Mouse (Mus musculus): Measurements from ENCODE around the gene Imp4.

Imp4 gene

GRCm38 (mm10) chr1:34460061-34460441 is 20.4 kb downstream of the Imp4 start:
- DNase-seq (ENCODE audit: low spot score) = no peak

DNA sequence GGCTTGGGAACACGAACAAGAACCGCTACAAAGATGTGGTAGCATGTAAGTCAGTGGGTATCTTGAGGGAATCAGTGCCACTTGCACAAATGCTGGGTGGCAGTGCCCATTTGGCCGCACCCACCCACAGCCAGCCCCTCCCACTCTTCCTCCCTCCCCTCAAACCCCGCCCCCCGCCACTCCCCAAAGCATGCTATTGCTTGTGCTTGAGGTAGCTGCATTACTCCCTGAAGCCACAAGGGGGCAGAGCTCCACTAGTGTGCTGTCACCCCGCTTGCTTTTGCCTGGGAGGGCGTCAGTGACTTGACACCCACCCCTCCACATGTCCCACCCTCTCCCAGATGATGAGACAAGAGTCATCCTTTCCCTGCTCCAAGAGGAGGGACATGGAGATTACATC is 23.1 kb downstream of the Imp4 start:
- DNase-seq (ENCODE audit: low spot score) = no peak

GRCm38 (mm10) chr1:34464310-34464817 is 24.7 kb downstream of the Imp4 start:
- DNase-seq (ENCODE audit: low spot score) = no peak

GRCm38 (mm10) chr1:34465445-34465844 is 25.8 kb downstream of the Imp4 start:
- no peak for DNase-seq (ENCODE audit: low spot score)

GRCm38 (mm10) chr1:34468051-34468450 is 28.4 kb downstream of the Imp4 start:
- no peak for DNase-seq (ENCODE audit: low spot score)

- DNase-seq (ENCODE audit: low spot score) = no peak
These were observed 28.8 kb downstream of the Imp4 start for GRCm38 (mm10) chr1:34468500-34468899.

DNA sequence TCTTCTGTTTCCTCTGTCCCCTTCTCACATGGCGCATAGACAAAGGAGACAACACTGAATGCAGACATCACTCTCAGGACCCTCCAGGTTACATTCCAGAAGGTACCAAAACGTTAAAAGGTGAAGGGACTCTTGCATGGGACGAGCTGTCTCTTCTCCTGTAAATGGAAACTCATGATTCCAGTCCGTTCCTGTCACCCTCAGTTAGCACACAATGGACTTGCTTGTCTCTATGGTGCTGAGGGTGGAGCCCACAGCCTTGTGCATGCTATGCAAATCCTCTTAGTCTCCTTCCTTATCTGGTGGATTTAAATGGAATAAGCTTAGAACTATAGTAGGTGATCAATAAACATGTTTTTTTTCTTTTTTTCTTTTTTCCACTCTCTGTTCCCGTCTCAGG is 30.1 kb downstream of the Imp4 start:
- DNase-seq (ENCODE audit: low spot score) = no peak

DNA sequence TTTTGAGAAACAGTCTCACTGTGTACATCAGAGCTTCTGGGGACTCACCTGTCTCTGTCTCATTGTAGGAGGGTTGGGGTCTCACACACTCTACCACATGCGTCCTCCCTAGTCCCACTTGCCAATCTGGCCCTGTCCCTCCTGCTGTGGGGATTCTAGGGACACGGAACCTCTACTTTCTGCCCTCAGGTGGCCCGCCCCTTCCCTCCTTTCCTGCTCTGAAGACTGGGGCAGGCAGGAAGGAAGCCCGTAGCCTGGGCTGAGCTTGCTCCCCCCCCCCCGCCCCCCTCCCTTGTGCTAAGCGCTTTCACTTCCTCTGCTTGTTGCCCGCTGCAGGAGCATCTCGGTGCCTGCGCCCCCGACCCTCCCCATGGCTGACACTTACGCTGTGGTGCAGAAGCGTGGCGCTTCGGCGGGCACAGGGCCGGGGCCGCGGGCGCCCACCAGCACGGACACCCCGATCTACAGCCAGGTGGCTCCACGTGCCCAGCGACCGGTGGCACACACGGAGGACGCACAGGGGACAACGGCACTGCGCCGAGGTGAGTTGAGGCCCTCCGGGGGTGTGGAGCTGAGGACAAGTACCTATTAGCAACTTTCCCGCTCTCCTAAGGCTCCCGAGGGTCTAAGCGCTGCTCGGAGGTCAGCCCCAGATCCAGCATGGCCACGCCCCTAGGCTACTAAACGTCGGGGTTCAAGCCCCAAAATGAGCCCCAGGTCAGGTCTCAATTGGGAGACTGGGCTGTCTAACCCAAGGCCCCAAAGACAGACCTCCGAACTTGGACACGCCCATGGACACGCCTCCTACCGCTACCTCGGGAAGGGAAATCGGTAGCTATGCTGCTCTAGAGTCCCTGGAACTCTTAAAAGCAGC is 33.0 kb downstream of the Imp4 start:
- no peak for DNase-seq (ENCODE audit: low spot score)

GRCm38 (mm10) chr1:34478891-34479655 is 39.4 kb downstream of the Imp4 start:
- no peak for DNase-seq (ENCODE audit: low spot score)

GRCm38 (mm10) chr1:34480801-34481200 is 41.1 kb downstream of the Imp4 start:
- no peak for DNase-seq (ENCODE audit: low spot score)

DNA sequence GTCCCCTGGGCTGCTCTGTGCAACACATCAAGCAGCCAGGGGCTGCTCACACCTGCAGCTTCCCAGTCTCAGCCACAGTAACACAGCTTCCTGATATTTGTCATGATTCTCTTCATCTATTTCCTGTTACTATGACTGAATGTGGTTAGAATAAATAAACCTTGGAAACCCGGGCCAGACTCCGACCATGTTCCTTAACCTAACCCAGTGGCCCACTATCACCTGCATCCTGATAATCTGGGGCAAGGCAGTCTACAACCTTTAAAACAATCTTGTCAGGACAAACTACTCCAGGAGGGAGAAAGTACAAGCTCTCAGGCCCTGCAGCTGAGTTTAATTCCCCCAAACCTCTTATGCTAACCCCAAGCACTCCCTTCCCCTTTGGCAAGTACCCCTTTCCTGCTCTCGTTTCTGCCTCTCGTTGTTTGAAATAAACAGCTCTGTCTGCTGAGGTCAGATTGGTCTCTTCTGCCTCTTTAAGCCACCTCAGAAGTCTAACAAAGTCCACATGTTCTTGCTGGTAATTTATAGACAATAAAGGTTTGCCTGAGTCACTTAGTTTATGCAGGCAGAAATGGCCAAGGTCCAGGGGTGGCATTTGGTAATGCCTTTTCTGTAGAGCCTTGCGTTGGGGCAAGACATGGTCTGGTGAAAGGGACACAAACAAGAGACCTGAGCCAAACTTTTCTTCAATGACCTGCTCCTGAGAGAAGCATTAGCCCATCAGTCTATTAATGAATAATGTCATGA is 42.4 kb downstream of the Imp4 start:
- DNase-seq (ENCODE audit: low spot score) = no peak

GRCm38 (mm10) chr1:34484470-34484869 is 44.8 kb downstream of the Imp4 start:
- no peak for DNase-seq (ENCODE audit: low spot score)

- no peak for DNase-seq (ENCODE audit: low spot score)
These were observed 46.0 kb downstream of the Imp4 start for GRCm38 (mm10) chr1:34485461-34486188.

DNA sequence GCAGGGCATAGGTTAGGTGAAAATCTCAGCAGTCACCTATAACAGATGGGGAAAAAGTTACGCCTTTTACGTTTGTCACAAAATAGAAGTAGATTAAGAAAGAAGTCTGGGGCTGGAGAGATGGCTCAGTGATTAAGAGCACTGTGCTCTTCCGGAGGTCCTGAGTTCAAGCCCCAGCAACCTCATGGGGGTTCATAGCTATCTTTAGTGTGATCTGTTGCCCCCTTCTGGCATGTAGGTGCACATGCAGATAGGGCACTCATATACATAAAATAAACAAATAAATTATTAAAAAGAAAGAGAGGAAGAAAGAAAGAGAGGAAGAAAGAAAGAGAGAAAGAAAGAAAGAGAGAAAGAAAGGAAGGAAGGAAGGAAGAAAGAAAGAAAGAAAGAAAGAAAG is 47.7 kb downstream of the Imp4 start:
- DNase-seq (ENCODE audit: low spot score) = no peak

DNA sequence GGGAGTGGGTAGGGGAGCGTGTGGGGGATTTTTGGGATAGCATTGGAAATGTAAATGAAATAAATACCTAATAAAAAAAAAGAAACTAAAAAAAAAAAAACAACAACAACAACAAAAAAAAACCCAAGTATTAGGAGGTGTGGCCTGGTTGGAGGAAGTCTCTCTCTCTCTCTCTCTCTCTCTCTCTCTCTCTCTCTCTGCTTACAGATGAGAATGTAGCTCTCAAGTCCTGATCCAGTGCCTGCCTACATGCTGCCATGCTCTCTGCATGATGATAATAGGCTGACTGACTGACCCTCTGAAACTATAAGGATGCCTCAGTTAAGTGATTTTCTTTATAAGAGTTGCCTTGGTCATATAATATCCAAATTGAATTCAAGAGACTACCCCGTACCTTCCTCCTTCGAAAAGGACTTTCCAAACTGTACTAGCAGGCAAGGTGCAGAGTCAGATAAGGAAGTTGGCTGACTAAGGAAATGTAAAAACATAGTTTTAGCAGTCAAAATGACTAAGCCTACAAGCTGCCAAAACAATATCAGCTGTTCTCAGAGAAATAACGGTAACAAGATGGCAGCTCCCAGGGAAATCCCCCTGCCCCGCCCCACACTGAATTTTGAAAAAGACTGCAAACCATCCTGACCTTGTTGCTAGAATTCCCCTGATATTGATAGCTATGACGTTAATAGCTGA is 50.3 kb downstream of the Imp4 start:
- no peak for DNase-seq (ENCODE audit: low spot score)

DNA sequence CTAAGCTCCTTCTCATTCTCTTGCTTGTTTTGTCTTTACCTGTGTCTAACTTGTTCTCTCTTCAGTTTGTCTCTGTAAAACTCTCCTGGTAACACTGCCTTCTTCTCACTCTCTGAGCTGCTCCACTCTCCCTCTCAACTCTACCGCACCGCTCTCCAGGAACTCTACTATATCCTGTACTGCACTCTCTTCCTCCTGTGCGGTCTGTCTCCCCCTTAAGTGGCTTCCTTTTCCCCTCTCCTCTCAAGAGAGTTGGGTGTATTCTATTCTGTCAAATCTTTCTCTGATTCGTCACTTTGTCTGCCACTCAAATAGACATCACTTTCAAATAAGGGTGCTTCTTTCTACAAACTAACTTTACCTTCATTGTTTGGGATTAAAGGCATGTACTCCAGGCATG is 51.8 kb downstream of the Imp4 start:
- DNase-seq (ENCODE audit: low spot score) = no peak

All from layer of hippocampus, adult 9-10 months (tissue).